Mouse (Mus musculus) ES-E14 (cell line): ENCODE data around the gene Grap2. TPM values are rescaled to one million over a fixed set of nuclear protein-coding genes. Genes with fewer than 3 reads are reported as not detected.

ENCODE experiments used
- DNase-seq: peaks from one replicate; pipeline ENCODE4 v3.0.0-alpha.2; 2013; ENCODE audit warnings: low read depth, low spot score
- H3K27ac ChIP-seq: 2 replicates; pipeline ENCODE4 v1.5.1; 2012; ENCODE audit warnings: low read depth, mild to moderate bottlenecking, low read length, moderate library complexity, mixed read lengths; ENCODE audit not compliant: poor library complexity, insufficient read depth, severe bottlenecking
- H3K36me3 ChIP-seq: 2 replicates; pipeline ENCODE4 v1.6.1; 2012; ENCODE audit warnings: mild to moderate bottlenecking, low read length, moderate library complexity, mixed read lengths; ENCODE audit not compliant: control insufficient read depth, poor library complexity, insufficient read depth, severe bottlenecking
- H3K4me1 ChIP-seq, 2 experiments: fragments of 150-350 bp in 1 of 2; sonication (generic) in 1 of 2; 2 replicates each; pipeline ENCODE4 v1.6.1; 2012; ENCODE audit warnings: low read length in 2 of 2, mild to moderate bottlenecking in 1 of 2, mixed read lengths in 1 of 2; ENCODE audit not compliant: control insufficient read depth in 2 of 2, insufficient read depth in 2 of 2, poor library complexity in 1 of 2
- H3K4me3 ChIP-seq, 2 experiments: fragments of 150-350 bp in 1 of 2; sonication (generic) in 1 of 2; 2 replicates each; pipeline ENCODE4 v1.5.1; 2012; ENCODE audit warnings: low read length in 2 of 2, low read depth in 1 of 2, mild to moderate bottlenecking in 1 of 2, mixed read lengths in 1 of 2; ENCODE audit not compliant: insufficient read depth in 1 of 2, poor library complexity in 1 of 2, severe bottlenecking in 1 of 2
- H3K9ac ChIP-seq: 2 replicates; pipeline ENCODE4 v1.6.1; 2012; ENCODE audit warnings: low read depth, mild to moderate bottlenecking, low read length, mixed read lengths; ENCODE audit not compliant: poor library complexity, insufficient read depth, severe bottlenecking
- H3K9me3 ChIP-seq: fragments of 150-350 bp; sonication (generic); 2 replicates; pipeline ENCODE4 v1.6.1; 2012; ENCODE audit warnings: low read depth, mild to moderate bottlenecking, low read length; ENCODE audit not compliant: control insufficient read depth, insufficient read depth
- CHD2 ChIP-seq: IDR thresholded peaks from 2 replicates; pipeline ENCODE4 v1.6.1; 2014; ENCODE audit warnings: mild to moderate bottlenecking, low read depth, low read length, inconsistent platforms
- HCFC1 ChIP-seq: IDR thresholded peaks from 2 replicates; pipeline ENCODE4 v1.6.1; 2012; ENCODE audit warnings: low read length, inconsistent platforms, borderline replicate concordance; ENCODE audit not compliant: insufficient read depth
- MAFK ChIP-seq: IDR thresholded peaks from 2 replicates; pipeline ENCODE4 v1.6.1; 2014; ENCODE audit warnings: mild to moderate bottlenecking, low read depth, low read length, inconsistent platforms; ENCODE audit not compliant: insufficient read depth
- ZC3H11A ChIP-seq: IDR thresholded peaks from 2 replicates; pipeline ENCODE4 v1.6.1; 2012; ENCODE audit warnings: low read depth, mild to moderate bottlenecking, inconsistent platforms, low read length, borderline replicate concordance
- ZNF384 ChIP-seq: IDR thresholded peaks from 2 replicates; pipeline ENCODE4 v1.6.1; 2012; ENCODE audit warnings: low read depth, low read length, inconsistent platforms
- in situ Hi-C, 2 experiments: fragments of 600-800 bp; cut with MboI; formaldehyde crosslinking; loops; one replicate each; pipeline ENCODE4 v1.15.1; 2025; ENCODE audit warnings: low sequenced_read_pairs in 2 of 2, inconsistent platforms in 1 of 2; ENCODE audit not compliant: unreplicated experiment in 2 of 2
- total RNA-seq: library from RNA; depleted of rRNA; stranded (reverse); fragments of 300-350 nt; gene quantifications from 2 replicates; pipeline ENCODE4 v1.2.3, GENCODE M21; 2012

Grap2 gene
- total RNA-seq, 1 experiment: 0.45 TPM

DNA sequence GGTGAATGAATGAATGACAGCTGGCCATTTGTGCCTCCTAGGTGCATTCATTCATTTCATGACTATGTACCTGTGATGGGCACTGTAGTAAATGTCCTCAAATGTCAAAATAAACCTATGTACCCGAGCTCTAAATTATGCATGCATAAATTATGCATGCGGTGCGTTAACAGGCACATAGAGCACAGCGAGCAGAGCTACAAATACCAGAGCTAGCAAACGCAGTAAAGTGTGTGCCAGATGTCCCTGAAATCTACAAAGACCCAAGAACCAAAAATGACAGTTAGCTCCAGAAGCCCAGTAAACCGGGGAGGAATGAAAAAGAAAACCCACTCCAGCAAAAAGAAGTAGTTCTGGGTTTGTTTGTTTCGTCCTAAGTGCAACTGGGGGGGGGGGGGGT lies 29.1 kb downstream of the Grap2 start:
- TF ChIP-seq CHD2: no peak
- TF ChIP-seq ZNF384: no peak
- TF ChIP-seq ZC3H11A: no peak
- TF ChIP-seq MAFK: no peak
- no peak overlapping the region for H3K4me3 ChIP-seq

DNA sequence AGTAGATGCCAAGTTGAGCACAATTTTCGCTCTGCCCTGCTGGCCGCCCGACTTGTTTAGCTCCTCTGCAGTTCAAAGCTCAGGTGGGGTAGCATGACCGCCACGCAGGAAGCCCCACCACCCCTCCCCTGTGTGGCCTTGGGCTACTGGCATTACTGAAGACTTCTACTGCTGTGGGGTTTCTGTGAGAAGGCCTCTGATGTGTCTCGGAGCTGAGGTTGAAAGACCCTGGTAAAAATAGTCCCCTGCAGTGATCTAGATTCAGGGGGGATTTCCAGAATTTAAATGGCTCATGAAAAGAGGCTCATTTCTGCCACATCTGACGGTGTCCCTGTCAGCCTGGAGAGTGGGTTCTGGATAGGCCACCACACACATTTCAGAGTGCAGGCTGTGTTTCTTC lies 30.1 kb downstream of the Grap2 start:
- in situ Hi-C loops: no loop called here
- H3K9me3 ChIP-seq: no peaks in the 10 kb centered on the region
- no peak overlapping the region for H3K27ac ChIP-seq
- H3K9ac ChIP-seq: no peak overlapping the region
- no peak for DNase-seq
- no peak overlapping the region for H3K4me3 ChIP-seq
- peaks cover 6% of the 10 kb centered on the region in 2 experiments; a peak in 3 of 4 replicates for H3K4me1 ChIP-seq
- no peak for TF ChIP-seq MAFK
- no peak for TF ChIP-seq ZC3H11A
- no peak for TF ChIP-seq ZNF384
- TF ChIP-seq HCFC1: no peak
- TF ChIP-seq CHD2: no peak
- no peaks in the 10 kb centered on the region for H3K36me3 ChIP-seq

More for the DNA sequence above, 29.1 kb downstream of the Grap2 start:
- H3K27ac ChIP-seq: no peak overlapping the region
- in situ Hi-C loops: no loop called here
- DNase-seq: no peak
- no peaks in the 10 kb centered on the region for H3K9me3 ChIP-seq
- peaks cover 6% of the 10 kb centered on the region in 2 experiments; a peak in 3 of 4 replicates for H3K4me1 ChIP-seq
- no peak overlapping the region for H3K9ac ChIP-seq
- H3K36me3 ChIP-seq: no peaks in the 10 kb centered on the region

DNA sequence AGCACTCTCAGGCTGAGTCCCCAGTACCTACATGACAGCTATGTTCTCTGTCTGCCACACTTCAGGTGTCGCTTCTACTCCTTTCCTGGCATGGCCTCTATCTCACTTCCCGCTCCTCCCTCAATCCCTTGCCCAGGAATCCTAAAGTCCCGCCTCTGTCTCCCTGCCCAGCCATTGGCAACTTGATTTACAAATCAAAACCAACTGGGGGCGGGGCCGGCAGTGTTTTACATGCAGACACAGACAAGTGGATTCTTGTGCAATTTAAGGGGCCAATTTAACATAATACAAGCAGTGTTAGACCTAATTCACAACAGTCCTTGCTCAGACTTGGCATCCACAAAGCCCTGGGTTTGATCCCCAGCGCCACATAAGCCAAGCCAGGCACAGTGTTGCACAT lies 31.6 kb downstream of the Grap2 start:
- TF ChIP-seq ZC3H11A: 0 out of 2 replicates have a peak, but pooled peaks have one; percentile 8
- TF ChIP-seq CHD2: no peak
- peak overlapping the region in 1 of 2 experiments; percentile 68; a peak in 2 of 4 replicates for H3K4me3 ChIP-seq

DNA sequence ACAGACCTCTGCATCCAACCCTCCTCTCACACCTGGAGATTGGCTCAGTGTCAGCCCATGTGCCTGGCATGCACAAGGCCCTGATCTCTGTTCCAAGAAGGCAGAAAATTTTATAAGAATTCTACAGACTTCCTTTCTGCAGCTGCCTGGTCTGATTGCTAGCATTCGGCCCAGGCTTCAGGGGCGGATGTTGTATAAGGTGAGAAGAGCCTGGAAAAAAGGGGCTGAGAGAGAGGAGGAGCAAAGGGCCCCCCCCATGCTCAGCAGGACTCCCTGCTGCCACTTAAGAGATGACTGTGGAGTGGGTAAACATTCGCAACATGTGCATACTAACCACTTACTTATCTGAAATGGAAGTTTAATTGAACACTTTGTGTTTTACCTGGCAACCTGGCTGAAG lies 35.6 kb downstream of the Grap2 start:
- peaks cover 0 to 6% of the 10 kb centered on the region in 2 experiments; a peak in 2 of 4 replicates for H3K4me1 ChIP-seq
- in situ Hi-C loops: no loop called here
- TF ChIP-seq HCFC1: no peak
- TF ChIP-seq ZC3H11A: no peak
- no peak for TF ChIP-seq MAFK
- TF ChIP-seq CHD2: no peak
- no peak for TF ChIP-seq ZNF384
- no peaks in the 10 kb centered on the region for H3K36me3 ChIP-seq
- DNase-seq: no peak
- no peak overlapping the region for H3K27ac ChIP-seq
- no peak overlapping the region for H3K4me3 ChIP-seq
- H3K9me3 ChIP-seq: no peaks in the 10 kb centered on the region
- H3K9ac ChIP-seq: no peak overlapping the region

More for the DNA sequence above, 31.6 kb downstream of the Grap2 start:
- Histone ChIP-seq H3K9ac (no peak overlapping the region), H3K27ac (no peak overlapping the region), H3K4me1 (peaks cover 6% of the 10 kb centered on the region in 2 experiments; a peak in 3 of 4 replicates), H3K36me3 (no peaks in the 10 kb centered on the region), H3K9me3 (no peaks in the 10 kb centered on the region)
- DNase-seq: peak; percentile 71
- in situ Hi-C loops: no loop called here

GRCm38 (mm10) chr15:80610335-80610734 lies 37.9 kb downstream of the Grap2 start:
- Histone ChIP-seq H3K27ac (no peak overlapping the region), H3K9ac (no peak overlapping the region), H3K4me1 (no peaks in the 10 kb centered on the region; a peak in 1 of 4 replicates), H3K36me3 (no peaks in the 10 kb centered on the region), H3K4me3 (no peak overlapping the region), H3K9me3 (no peaks in the 10 kb centered on the region)
- DNase-seq: no peak
- TF ChIP-seq CHD2: no peak
- in situ Hi-C loops: no loop called here
